Mouse (Mus musculus) thymus, postnatal 14 days (tissue): ENCODE data around the gene Ctdsp1.
"Not testable (repeated sequence)": the region's sequence is repeated elsewhere in the genome, so short reads cannot be mapped to it uniquely, and the experiment has no call there.

Experiments
- DNase-seq: peaks from one replicate; pipeline ENCODE4 v3.0.0; 2021

Gene Ctdsp1

GRCm38 (mm10) chr1:74379058-74379504 lies 12.2 kb upstream of the Ctdsp1 start:
- DNase-seq: no peak

DNA sequence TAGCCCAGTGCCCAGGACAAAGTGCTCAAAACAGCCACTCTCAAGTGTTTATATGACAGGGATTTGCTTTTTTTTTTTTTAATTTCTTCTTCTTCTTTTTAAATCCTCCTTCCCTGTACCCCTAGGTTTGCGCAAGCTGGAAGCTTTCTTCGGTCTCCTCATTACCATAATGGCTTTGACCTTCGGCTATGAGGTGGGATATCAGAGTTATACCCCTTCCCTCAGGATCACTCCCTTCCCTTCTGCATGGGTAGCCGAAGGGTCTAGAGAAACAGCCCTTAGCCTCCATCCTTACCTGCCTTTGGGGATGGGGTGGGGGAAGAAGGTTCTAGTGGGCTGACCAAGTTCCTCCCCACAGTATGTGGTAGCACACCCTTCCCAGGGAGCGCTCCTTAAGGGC lies 10.8 kb upstream of the Ctdsp1 start:
- DNase-seq: no peak

- DNase-seq: no peak
These were observed 9.7 kb upstream of the Ctdsp1 start for GRCm38 (mm10) chr1:74381588-74382021.

- no peak for DNase-seq
These were observed 7.9 kb upstream of the Ctdsp1 start for GRCm38 (mm10) chr1:74383385-74383784.

DNA sequence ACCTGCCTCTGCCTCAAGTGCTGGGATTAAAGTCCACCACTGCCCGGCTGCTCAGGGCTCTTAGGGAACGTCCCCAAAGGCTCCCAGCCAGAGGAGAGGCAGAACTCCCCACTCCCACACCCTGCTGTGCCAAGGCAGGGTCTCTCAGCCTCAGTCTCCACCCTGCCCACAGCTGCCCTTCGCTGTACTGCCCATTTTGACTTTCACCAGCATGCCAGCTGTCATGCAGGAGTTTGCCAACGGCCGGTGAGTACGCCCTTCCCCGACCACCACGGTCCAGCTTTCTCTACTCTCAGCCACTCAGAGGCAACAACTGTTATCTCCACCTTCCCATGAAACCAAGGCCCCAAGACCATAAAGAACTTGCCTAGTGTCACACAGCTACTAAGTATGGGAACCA lies 6.8 kb upstream of the Ctdsp1 start:
- DNase-seq: no peak

DNA sequence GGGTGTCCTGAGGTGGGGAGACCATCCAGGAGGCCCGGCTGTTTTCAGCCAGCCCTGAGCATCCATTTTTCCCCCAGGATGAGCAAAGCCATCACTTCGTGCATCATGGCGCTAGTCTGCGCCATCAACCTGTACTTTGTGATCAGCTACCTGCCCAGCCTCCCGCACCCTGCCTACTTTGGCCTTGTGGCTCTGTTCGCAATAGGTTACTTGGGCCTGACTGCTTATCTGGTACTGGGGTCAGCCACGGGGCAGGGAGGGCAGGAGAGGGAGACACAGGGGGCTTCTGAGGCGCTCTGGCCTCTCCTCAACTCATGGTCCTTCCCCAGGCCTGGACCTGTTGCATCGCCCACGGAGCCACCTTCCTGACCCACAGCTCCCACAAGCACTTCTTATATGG lies 6.2 kb upstream of the Ctdsp1 start:
- no peak for DNase-seq

- no peak for DNase-seq
These were observed 5.8 kb upstream of the Ctdsp1 start for GRCm38 (mm10) chr1:74385531-74385930.

DNA sequence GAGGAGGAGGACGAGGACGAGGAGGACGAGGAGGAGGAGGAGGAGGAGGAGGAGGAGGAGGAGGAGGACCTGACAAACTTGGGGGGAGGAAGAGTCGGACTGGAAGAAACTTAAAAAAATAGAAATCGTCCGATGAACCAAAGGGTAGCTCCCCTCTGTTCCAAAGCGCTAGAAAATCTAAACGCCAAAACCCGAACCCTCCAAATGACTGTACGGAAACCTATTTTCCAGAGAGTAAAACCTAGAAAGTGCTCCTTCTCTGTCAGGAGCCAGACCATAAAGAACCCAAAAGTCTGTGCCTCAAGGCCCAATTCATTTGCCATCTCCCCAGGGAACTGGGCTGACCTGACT lies 5.0 kb upstream of the Ctdsp1 start:
- DNase-seq: no peak

DNA sequence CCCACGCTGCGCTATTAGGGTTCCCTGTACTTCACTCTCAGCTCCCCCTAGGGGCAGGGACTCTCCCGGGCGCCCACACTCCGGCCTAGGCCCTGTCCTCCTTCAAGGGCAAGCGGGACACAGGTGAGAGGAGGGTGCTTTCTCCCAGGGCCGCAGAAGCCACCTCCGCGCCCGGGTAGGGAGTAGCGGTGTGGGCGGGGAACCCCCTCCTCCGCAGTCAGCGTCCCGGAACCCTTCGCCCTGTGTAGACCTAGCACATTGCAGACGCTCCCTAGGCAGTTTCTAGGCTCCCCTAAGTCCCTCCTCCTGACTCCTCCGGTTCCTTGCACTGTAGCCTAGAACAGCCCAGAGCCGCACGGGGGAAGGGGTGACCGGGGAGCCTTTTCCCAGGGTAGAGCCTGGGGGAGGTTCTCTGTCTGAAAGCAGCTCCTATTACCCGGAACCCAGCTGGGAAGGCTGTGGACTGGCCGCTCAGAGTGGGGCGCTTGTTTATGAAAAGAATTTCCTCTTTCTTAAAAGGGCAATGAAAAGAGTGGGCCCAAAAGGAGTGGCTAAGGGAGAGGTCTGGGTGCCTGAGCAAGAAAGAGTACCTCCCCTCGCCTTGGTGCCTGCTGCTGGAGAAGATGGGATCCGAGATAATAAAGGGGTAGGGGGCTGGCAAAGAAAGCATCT lies 4.5 kb upstream of the Ctdsp1 start:
- peak; percentile 95 for DNase-seq

DNA sequence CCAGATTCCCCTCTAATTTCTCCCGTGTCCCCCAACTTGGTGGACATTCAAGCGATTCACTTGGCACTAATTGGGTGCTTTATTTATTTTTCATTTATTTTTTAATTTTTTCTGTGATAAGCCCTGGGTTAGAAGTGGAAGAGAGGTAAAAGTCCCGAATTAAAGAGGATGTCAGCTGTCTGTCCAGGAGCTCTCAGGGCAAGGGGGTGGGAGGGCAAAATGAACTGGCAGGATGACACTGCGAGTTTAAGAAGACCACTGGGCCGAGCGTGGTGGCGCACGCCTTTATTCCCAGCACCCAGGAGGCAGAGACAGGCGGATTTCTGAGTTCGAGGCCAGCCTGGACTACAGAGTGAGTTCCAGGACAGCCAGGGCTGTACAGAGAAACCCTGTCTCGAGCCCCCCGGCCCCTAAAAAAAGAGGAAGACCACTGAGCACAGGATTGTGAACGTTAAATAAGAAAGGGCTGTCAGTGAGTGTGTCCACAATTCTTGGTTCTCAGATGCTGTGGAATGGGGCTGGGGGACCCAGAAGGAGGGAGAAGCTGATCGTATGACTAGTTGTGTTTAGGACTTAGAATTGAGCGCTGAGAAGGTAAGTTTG lies 3.8 kb upstream of the Ctdsp1 start:
- no peak for DNase-seq

DNA sequence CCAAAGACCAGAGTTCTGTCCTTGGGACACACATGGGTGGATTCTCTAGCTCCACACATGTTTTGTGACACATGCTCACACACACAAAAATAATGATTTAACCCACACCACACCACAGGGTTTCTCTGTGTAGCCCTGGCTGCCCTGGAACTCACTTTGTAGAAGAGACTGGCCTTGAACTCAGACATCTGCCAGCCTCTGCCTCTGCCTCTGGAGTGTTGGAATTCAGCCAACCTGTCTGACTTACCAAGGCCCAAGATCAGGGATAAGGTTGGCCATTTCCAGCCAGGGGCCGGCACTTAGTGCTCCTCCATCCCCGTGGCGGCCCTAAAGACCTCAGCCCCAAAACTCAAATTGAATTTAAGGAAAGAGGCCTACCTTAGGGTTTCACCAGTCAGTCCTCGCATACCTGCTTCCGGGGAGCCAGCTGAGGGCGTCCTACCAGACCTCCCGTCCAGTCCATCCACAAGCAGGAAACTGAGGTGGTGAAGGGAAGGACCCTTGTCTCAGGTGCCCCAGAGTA lies 2.9 kb upstream of the Ctdsp1 start:
- no peak for DNase-seq

- peak; percentile 76 for DNase-seq
These were observed 1.4 kb upstream of the Ctdsp1 start for GRCm38 (mm10) chr1:74389831-74390286.

DNA sequence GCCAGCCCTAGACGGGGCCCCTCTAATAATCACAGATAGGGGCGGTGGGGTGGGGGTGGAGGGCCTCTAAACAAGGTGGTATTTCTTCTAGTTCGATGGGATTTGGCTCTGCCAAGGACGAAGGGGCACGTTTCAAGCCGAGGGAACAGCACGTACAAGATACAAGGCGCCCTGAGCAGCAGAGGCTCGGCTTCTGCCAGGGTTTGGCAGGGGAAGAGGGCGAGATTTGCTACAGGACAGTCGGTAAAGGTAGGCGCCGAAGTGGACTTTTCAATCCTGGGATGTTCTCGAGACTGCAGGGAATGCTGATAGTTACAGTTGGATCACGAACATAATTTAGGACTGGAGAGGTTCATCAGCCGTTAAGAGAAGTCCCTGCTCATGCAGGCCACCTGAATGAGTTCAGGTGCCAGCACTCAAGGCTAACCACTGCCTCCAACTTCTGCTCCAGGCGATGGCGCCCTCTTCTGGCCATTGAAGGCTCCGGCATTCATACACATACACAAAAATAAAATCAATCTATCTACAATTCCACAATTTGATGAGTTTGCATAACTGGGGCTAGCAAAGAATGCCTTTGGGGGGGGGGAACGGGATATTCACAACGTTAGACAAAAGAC lies 912 bp upstream of the Ctdsp1 start:
- DNase-seq: peak; percentile 80

DNA sequence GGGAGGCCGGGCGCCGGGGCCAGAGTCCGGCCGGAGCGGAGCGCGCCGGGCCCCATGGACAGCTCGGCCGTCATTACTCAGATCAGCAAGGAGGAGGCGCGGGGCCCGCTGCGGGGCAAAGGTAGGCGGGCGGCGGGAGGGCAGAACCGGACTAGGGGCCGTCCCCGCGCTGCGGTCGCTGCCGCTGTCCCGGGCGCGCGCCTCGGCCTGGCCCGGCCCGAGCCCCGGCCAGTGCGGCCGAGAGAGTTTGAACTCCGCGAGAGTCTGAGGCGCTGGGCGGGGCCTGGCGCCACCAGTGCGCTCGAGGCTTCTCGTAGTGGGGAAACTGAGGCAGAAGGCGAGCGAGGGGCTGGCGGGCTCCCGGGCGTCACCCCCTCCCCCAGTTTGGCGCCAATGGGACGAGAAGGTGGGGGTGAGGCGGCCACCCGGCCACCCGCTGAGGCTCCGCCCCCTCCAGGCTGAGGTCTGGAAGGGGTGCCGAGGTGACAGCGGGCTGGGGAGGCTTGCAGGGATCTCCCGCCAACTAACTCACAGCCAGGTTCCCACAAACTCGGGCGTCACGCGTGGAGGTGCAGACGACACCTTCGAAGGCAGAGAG lies 634 bp downstream of the Ctdsp1 start:
- DNase-seq: peak; percentile 86

DNA sequence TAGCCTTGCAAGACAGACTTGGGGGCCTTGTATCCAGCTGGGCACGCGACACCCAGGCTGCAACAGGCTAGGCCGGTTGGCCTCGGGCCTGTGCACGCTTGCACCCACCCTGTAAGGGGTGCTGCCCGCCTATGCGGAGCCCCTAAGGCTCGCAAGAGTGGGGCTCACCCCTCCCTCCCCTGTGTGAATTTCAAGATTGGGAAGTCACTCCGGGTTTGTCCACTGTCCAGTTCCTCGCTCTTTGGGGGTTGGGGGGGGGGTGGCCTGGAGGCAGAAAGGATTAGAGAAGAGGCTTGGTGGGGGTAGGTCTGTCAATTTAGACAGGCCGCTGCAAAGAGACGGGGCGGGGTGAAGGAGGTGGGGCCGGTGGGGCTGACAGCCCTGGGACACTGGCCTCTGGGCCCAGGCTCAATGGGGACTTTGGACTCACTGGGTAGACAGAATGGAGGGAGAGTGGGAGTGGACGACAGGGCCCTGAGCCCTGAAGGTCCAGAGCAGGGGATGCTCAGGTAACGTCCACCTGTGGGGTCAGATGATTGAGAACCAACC lies 1.2 kb downstream of the Ctdsp1 start:
- no peak for DNase-seq

DNA sequence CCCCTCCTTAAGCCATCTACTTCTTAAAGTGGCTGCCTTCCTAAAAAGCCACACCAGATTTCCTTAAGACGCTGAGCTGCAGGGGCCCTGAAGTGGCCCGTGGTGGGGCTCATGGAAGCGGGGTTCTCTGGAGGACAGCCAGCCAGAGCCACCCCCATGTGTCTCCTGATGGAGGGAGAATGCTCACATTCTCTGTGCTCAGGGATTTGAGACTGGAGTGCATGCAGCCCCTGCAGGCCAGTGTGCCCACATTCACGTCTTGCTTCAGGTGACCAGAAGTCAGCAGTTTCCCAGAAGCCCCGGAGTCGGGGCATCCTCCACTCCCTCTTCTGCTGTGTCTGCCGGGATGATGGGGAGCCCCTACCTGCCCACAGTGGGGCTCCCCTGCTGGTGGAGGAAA lies 1.7 kb downstream of the Ctdsp1 start:
- no peak for DNase-seq

GRCm38 (mm10) chr1:74393697-74394096 lies 2.4 kb downstream of the Ctdsp1 start:
- DNase-seq: no peak

GRCm38 (mm10) chr1:74394311-74394710 lies 3.0 kb downstream of the Ctdsp1 start:
- no peak for DNase-seq

DNA sequence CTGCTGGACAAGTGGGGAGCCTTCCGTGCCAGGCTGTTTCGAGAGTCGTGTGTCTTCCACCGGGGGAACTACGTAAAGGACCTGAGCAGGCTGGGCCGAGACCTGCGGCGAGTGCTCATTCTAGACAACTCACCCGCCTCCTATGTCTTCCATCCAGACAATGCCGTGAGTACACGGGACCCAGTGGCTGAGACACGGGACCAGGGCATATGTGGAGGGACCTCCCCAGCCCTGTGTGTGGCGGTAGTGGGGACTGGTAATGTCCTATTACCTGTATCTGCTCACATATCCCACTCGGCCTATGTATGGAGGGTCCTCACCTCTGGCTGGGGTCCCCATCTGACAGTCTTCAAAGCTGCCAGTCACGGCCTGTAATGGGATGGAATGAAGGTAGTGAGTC lies 3.5 kb downstream of the Ctdsp1 start:
- no peak for DNase-seq

- DNase-seq: no peak
These were observed 4.0 kb downstream of the Ctdsp1 start for GRCm38 (mm10) chr1:74395290-74395689.

GRCm38 (mm10) chr1:74396456-74397222 lies 5.3 kb downstream of the Ctdsp1 start:
- not testable (repeated sequence) for DNase-seq

GRCm38 (mm10) chr1:74397268-74397918 lies 6.1 kb downstream of the Ctdsp1 start:
- DNase-seq: peak; percentile 87
